Mouse (Mus musculus): ENCODE data around the gene Sapcd2.

Gene Sapcd2

DNA sequence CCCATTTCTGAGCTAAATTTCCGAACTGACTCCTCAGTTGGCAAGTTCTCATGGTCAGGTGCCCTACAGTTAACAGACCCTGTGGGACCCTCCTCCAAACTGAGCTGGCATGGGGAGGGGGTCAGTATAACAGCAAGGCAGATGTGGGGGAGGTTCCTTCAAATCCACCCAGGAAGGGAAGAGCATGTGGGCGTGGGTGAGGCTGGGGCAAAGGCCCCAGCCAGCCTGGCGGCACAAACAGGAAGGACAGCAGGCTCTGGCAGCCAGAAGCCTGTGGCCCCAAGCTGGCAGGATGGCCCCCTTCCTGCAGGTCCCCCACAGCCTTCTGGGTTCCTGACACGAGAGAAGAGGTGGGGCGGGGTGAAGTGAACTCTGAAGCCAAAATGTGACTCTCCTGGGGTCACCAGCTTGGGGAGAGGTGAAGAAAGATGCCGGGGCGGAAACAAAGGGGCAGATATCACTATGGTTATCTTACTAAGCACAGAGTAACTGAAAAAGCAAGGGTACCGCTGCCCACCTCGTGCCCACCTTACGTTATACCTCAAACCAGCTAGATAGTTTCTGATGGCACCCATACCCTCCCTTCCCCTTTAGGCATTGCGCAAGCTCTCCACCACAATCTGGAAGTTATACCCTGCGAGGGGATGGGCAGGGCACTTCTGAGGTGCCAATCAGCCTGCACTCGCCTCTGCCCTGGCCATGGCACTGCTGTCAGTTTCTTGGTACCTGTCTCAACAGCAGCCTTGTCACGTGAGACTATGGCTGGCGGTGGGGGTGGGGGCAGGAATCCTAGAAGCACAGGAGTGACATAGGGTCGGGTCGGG is 50.7 kb downstream of the Sapcd2 start, which contains the start of gene Fut7:
TSS of gene Fut7 (plus strand) at position 681 of the 824 bp plus-strand sequence.
- no peak for DNase-seq (ENCODE audit: low read depth)

DNA sequence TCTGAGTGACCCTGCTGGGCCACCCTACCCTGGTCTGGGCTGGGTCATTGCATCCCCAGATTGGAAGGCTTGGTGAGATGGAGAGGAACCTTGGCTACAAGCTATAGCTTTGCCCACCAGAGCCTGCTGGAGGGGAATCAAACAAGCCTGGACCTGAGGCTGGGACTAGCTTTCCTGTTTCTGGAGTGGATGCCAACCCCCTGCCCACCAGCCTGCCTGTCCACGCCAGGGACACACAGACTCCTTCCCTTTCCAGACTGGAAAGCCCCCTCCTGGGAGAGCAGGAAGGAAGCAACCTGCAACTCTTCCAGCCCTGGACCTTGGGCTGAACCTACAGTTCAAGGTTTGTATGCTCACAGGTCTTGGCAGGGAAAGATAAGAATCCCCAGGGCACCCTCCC is 51.5 kb downstream of the Sapcd2 start:
- no peak for DNase-seq (ENCODE audit: low read depth)

DNA sequence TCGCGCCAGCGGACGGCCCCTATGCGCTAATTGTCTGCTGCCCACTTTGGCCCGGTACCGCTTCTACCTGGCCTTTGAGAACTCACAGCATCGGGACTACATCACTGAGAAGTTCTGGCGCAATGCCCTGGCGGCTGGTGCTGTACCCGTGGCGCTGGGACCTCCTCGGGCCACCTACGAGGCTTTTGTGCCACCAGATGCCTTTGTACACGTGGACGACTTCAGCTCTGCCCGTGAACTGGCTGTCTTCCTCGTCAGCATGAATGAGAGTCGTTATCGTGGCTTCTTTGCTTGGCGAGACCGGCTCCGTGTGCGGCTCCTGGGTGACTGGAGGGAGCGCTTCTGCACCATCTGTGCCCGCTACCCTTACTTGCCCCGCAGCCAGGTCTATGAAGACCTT is 53.4 kb downstream of the Sapcd2 start:
- no peak for DNase-seq (ENCODE audit: low read depth)

DNA sequence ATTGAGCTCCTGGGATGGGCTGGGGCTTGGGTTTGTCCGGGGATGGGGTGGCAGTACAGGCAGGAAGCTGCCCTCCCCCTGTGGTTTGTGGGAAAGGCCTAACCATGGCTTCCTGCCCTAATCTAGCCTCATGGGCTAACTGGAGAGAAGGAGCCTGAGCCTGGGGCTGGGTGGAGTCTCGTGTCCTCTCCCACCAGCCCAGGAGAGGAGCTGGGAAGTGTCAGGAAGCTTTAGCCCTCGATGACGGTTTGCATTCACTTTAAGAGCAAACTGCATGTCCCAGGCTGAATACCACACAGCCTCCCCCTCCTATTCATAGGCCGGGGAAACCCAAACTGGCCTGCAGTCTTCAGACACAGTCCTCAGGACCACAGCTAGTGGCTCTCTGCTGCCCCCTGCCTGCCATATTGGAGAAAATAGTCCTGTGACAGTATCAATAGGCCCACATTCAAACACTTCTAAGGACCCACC is 54.6 kb downstream of the Sapcd2 start:
- peak; percentile 27 for DNase-seq (ENCODE audit: low read depth)

DNA sequence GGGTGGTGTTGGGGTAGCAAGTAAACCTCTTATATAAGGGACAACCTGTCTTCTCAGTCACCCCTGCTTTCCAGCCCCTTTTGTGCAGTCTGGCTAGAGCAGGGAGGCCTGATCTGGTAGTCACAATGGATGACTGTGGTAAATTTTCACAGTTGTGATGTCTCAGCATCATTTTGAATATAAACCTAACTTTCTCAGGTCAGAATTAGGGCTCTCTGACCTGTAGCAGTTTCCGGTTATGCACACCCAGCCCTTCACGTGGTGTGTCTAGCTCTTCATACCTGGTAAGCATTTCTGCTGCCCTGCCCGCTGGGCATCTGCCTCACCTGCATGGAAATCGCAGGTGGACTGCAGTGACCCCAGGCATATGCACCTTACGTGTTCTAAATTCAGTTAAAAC is 55.1 kb downstream of the Sapcd2 start:
- no peak for DNase-seq (ENCODE audit: low read depth)

Measured in fibroblast of lung, adult 2 months (primary cell).